Mouse (Mus musculus) myocyte (in vitro differentiated cells): Measurements from ENCODE around the gene Lrrc8a. TPM values are rescaled to one million over a fixed set of nuclear protein-coding genes. Genes with fewer than 3 reads are reported as not detected.

Experiments
- H3K27me3 ChIP-seq: one replicate; pipeline ENCODE4 v1.6.1; 2011; ENCODE audit not compliant: control insufficient read depth, insufficient read depth, insufficient read length
- H3K36me3 ChIP-seq: one replicate; pipeline ENCODE4 v1.6.1; 2011; ENCODE audit not compliant: control insufficient read depth, insufficient read depth
- H3K4me2 ChIP-seq: one replicate; pipeline ENCODE4 v1.6.1; 2011; ENCODE audit warnings: low read depth, control low read depth
- H3K4me3 ChIP-seq: one replicate; pipeline ENCODE4 v1.5.1; 2011; ENCODE audit warnings: mild to moderate bottlenecking, control low read depth, moderate library complexity
- H3K79me2 ChIP-seq: one replicate; pipeline ENCODE4 v1.6.1; 2011; ENCODE audit not compliant: control insufficient read depth, insufficient read depth
- H3ac ChIP-seq: one replicate; pipeline ENCODE4 v1.6.1; 2011; ENCODE audit not compliant: control insufficient read depth, insufficient read length
- CEBPB ChIP-seq: IDR thresholded peaks from 2 replicates; pipeline ENCODE4 v1.6.1; 2011; ENCODE audit warnings: mild to moderate bottlenecking, moderate library complexity; ENCODE audit not compliant: poor library complexity, insufficient read depth, severe bottlenecking
- E2F4 ChIP-seq: IDR thresholded peaks from one replicate; pipeline ENCODE4 v1.6.1; 2011; ENCODE audit warnings: mild to moderate bottlenecking, control low read depth, moderate library complexity; ENCODE audit not compliant: insufficient read depth
- MAX ChIP-seq: IDR thresholded peaks from one replicate; pipeline ENCODE4 v1.6.1; 2011; ENCODE audit warnings: low read depth, mild to moderate bottlenecking, control low read depth
- MYOD1 ChIP-seq, 3 experiments: IDR thresholded peaks; one replicate each; pipeline ENCODE4 v1.6.1; 2011; ENCODE audit warnings: control low read depth in 2 of 3, low read depth in 2 of 3, mild to moderate bottlenecking in 2 of 3, moderate library complexity in 1 of 3; ENCODE audit not compliant: insufficient read length in 2 of 3, control insufficient read depth in 1 of 3
- MYOG ChIP-seq, 3 experiments: IDR thresholded peaks; one replicate each; pipeline ENCODE4 v1.6.1; 2011; ENCODE audit warnings: control low read depth in 2 of 3, low read depth in 2 of 3, mild to moderate bottlenecking in 2 of 3; ENCODE audit not compliant: insufficient read length in 2 of 3, control insufficient read depth in 1 of 3, insufficient read depth in 1 of 3
- POLR2A ChIP-seq: IDR thresholded peaks from one replicate; pipeline ENCODE4 v1.6.1; 2011; ENCODE audit warnings: low read depth, mild to moderate bottlenecking, control low read depth, moderate library complexity; ENCODE audit not compliant: insufficient read length
- POLR2AphosphoS2 ChIP-seq: IDR thresholded peaks from one replicate; pipeline ENCODE4 v1.6.1; 2011; ENCODE audit warnings: low read depth, control low read depth; ENCODE audit not compliant: insufficient read length
- REST ChIP-seq: IDR thresholded peaks from one replicate; pipeline ENCODE4 v1.6.1; 2011; ENCODE audit warnings: mild to moderate bottlenecking, control low read depth, moderate library complexity; ENCODE audit not compliant: insufficient read depth, insufficient read length
- SRF ChIP-seq: IDR thresholded peaks from one replicate; pipeline ENCODE4 v1.6.1; 2011; ENCODE audit warnings: low read depth; ENCODE audit not compliant: control insufficient read depth, insufficient read length
- TCF12 ChIP-seq: IDR thresholded peaks from one replicate; pipeline ENCODE4 v1.6.1; 2011; ENCODE audit warnings: mild to moderate bottlenecking, control low read depth; ENCODE audit not compliant: poor library complexity, insufficient read depth, severe bottlenecking
- TCF3 ChIP-seq: IDR thresholded peaks from one replicate; pipeline ENCODE4 v1.6.1; 2011; ENCODE audit warnings: low read depth, control low read depth; ENCODE audit not compliant: insufficient read length
- USF1 ChIP-seq: IDR thresholded peaks from one replicate; pipeline ENCODE4 v1.6.1; 2011; ENCODE audit warnings: low read depth, mild to moderate bottlenecking, control low read depth, moderate library complexity
- polyA plus RNA-seq: library from polyadenylated mRNA; unstranded; fragments of >200 nt; fragmentation: generic; extraction: Trizol; gene quantifications from one replicate; pipeline ENCODE4 v1.2.1, GENCODE M21; 2012; ENCODE audit warnings: missing spikeins

Lrrc8a gene
- polyA plus RNA-seq, 1 experiment = 22.6 TPM

GRCm38 (mm10) chr2:30200388-30200925, 37.1 kb upstream of the Lrrc8a start:
- H3K27me3 ChIP-seq = no peaks in the 10 kb centered on the region
- H3K79me2 ChIP-seq = no peaks in the 10 kb centered on the region
- H3ac ChIP-seq = no peak overlapping the region
- H3K4me2 ChIP-seq = no peak overlapping the region
- TF ChIP-seq POLR2AphosphoS2 (no peak), POLR2A (no peak), CEBPB (no peak), SRF (no peak), REST (no peak), MYOG (IDR thresholded peaks at IDR 0.05; ENCODE audit: control insufficient read depth in 1 of 3, insufficient read depth in 1 of 3, insufficient read length in 2 of 3, low read depth in 2 of 3) (no peak), E2F4 (no peak), TCF3 (no peak), USF1 (no peak), MAX (no peak), MYOD1 (IDR thresholded peaks at IDR 0.05; ENCODE audit: control insufficient read depth in 1 of 3, insufficient read length in 2 of 3, low read depth in 2 of 3) (no peak), TCF12 (no peak)
- no peaks in the 10 kb centered on the region for H3K36me3 ChIP-seq
- H3K4me3 ChIP-seq = no peak overlapping the region

GRCm38 (mm10) chr2:30203439-30203838, 34.1 kb upstream of the Lrrc8a start:
- no peak overlapping the region for H3K4me2 ChIP-seq
- H3K4me3 ChIP-seq = no peak overlapping the region
- no peak overlapping the region for H3ac ChIP-seq
- TF ChIP-seq MYOG (IDR thresholded peaks at IDR 0.05; ENCODE audit: control insufficient read depth in 1 of 3, insufficient read depth in 1 of 3, insufficient read length in 2 of 3, low read depth in 2 of 3) (no peak), E2F4 (no peak), MYOD1 (IDR thresholded peaks at IDR 0.05; ENCODE audit: control insufficient read depth in 1 of 3, insufficient read length in 2 of 3, low read depth in 2 of 3) (no peak)
- H3K79me2 ChIP-seq = no peaks in the 10 kb centered on the region
- H3K36me3 ChIP-seq = no peaks in the 10 kb centered on the region
- H3K27me3 ChIP-seq = no peaks in the 10 kb centered on the region

- peak overlapping the region; percentile 86 for H3K4me2 ChIP-seq
- TF ChIP-seq TCF3 (no peak), USF1 (no peak), CEBPB (no peak), POLR2AphosphoS2 (no peak), MYOG (IDR thresholded peaks at IDR 0.05; ENCODE audit: control insufficient read depth in 1 of 3, insufficient read depth in 1 of 3, insufficient read length in 2 of 3, low read depth in 2 of 3) (no peak), MAX (no peak), E2F4 (no peak), TCF12 (no peak), POLR2A (no peak), SRF (no peak), MYOD1 (IDR thresholded peaks at IDR 0.05; ENCODE audit: control insufficient read depth in 1 of 3, insufficient read length in 2 of 3, low read depth in 2 of 3) (no peak), REST (no peak)
- H3K27me3 ChIP-seq = no peaks in the 10 kb centered on the region
Observed at GRCm38 (mm10) chr2:30205255-30205628, 32.3 kb upstream of the Lrrc8a start.

DNA sequence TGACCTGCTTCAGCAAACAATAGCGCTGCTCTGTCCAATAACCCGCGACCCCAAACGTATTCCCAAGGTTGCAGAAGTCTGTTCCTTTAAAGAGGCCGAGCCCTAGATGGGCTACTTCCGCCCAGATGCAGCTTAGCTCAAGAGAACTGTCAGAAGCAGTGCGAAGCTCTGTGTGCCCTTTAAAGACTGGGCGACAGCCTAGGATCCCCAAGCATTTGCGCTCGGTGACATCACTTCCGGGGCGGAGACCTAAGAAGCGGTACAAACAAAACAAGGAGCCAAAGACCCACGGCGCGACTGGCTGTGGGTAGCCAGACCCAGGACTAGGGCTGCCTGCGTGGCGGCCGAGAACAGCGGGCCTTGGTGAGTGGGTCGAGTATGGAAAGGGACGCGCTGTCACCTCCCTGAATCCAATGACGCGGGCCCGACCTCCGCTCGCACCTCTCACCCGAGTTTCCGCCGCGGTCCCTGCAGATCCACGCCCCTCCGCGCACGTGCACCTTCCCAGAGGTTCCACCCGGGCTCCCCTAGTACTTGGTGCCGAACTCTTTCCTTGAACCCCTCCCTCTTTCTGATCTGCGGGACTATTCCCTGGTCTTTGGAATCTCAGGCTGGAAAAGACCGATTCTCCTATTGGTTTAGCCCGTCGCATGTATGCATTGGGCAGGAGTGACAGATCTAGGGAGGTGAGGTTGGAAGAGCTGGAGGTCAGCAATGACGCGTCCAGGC, 31.7 kb upstream of the Lrrc8a start, which contains the start of gene Kyat1:
Gene Kyat1, minus strand, starts transcription at position 219 of the 729 bp plus-strand sequence.
- no peak for TF ChIP-seq MAX
- TF ChIP-seq TCF3 = no peak
- TF ChIP-seq POLR2A = peak; percentile 74
- TF ChIP-seq SRF = peak; percentile 92
- no peak for TF ChIP-seq USF1
- TF ChIP-seq POLR2AphosphoS2 = peak; percentile 49
- no peak for TF ChIP-seq REST
- peak; percentile 43; the same call in 1 of the 2 replicates for TF ChIP-seq CEBPB
- peak; percentile 63 for TF ChIP-seq E2F4
- TF ChIP-seq MYOG (IDR thresholded peaks at IDR 0.05; ENCODE audit: control insufficient read depth in 1 of 3, insufficient read depth in 1 of 3, insufficient read length in 2 of 3, low read depth in 2 of 3) = no peak
- TF ChIP-seq MYOD1 (IDR thresholded peaks at IDR 0.05; ENCODE audit: control insufficient read depth in 1 of 3, insufficient read length in 2 of 3, low read depth in 2 of 3) = no peak
- TF ChIP-seq TCF12 = no peak
- Histone ChIP-seq H3K36me3 (no peaks in the 10 kb centered on the region), H3ac (peak within 1 kb of the TSS; percentile 26), H3K79me2 (no peaks in the 10 kb centered on the region), H3K4me2 (peak within 1 kb of the TSS; percentile 86), H3K4me3 (peak within 1 kb of the TSS; percentile 57), H3K27me3 (no peaks in the 10 kb centered on the region)

More at GRCm38 (mm10) chr2:30205255-30205628, 32.3 kb upstream of the Lrrc8a start:
- Histone ChIP-seq H3ac (peak overlapping the region; percentile 26), H3K36me3 (no peaks in the 10 kb centered on the region), H3K4me3 (peak overlapping the region; percentile 57), H3K79me2 (no peaks in the 10 kb centered on the region)
